Mouse (Mus musculus): ENCODE data around the gene Evc2. TPM values are rescaled to one million over a fixed set of nuclear protein-coding genes. Genes with fewer than 3 reads are reported as not detected.
A peak's percentile ranks its signal among the peaks of the same experiment; 100 is the strongest.

Evc2 gene
- total RNA-seq, 2 experiments from 2014 or later: 8.8 to 9.9 TPM

- no peak for DNase-seq (ENCODE audit: low spot score)
Measured at GRCm38 (mm10) chr5:37363284-37363683, 25.0 kb downstream of the Evc2 start.

DNA sequence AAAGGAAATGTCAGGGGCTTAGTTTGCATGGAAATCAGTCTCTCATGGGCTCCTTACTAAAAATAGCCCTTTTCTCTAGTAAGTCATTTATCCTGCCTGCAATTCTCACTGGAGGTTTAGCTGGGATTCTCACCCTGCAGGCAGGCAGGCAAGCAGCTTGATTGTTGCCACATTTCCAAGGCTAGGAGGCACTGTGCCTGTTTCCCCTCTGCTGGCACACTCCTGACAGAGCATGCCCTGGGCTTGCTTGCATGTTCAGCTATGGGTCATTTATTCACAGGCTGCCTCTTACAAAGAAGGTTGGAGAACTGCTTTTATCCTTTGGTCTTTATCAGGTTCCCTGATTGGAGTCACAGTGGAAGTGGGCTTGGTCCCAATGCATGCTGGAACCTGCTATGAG is 27.5 kb downstream of the Evc2 start:
- DNase-seq (ENCODE audit: low spot score): no peak

DNA sequence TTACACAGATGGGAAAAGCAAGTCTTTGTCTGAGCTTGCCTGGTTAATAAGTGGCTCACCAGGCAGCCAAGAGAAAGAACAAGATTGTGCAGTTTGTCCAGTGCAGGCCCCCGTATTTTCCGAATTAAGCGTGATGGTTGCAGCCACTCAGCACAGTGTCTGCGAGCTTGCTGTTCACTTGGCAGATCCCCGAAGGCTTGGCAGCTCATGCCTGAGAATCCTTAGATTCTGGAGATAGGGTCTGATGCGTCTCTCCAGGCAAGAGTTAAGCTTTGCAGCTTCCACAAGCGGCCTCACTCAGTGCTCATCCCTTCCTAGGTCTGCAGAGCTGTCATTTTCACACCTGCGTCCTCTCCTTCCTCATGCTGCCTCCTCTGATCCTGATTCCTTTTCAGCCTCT is 30.5 kb downstream of the Evc2 start:
- DNase-seq (ENCODE audit: low spot score): no peak

- DNase-seq (ENCODE audit: low spot score): no peak
Measured at GRCm38 (mm10) chr5:37377376-37377775, 39.1 kb downstream of the Evc2 start.

DNA sequence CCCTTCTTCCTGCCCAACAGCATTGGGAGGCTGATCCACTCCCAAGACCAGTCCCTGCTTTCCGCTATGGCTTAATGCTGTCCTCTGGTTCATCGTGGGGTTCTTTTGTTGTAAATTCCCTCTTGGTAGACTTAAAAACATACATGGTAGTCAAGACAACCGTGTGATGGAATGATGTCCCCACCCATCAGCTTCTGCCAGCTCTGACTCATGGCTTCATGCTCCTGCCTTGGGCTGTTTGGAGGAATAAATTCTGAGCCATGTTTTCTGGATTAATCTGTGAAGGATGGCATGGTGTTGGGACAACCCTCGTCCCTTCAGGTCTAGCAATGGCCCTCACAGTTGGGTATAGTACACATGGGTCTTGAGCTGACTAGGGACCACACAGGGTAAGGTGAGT is 42.3 kb downstream of the Evc2 start:
- DNase-seq (ENCODE audit: low spot score): peak; percentile 41

- DNase-seq (ENCODE audit: low spot score): no peak
Measured at GRCm38 (mm10) chr5:37383570-37383969, 45.3 kb downstream of the Evc2 start.

DNA sequence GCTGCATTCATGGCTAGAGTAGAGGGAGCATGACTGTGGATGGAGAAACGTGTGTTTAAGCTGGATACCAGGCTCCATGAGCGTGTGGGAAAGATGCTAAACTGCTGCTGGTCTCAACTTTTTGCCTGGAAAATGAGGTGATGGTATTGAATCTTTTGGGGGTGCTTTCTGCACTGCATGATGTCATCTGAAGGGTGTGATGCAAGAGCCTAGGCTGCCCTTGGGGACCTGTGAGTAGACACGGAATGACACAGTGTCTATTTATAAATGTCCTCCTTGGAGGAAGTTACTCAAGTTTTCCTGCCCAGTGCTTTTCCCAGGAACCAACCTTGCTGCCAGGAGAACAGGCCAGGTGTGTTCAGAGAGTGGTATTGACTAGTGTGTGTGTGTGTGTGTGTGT is 50.3 kb downstream of the Evc2 start:
- DNase-seq (ENCODE audit: low spot score): peak; percentile 15

DNA sequence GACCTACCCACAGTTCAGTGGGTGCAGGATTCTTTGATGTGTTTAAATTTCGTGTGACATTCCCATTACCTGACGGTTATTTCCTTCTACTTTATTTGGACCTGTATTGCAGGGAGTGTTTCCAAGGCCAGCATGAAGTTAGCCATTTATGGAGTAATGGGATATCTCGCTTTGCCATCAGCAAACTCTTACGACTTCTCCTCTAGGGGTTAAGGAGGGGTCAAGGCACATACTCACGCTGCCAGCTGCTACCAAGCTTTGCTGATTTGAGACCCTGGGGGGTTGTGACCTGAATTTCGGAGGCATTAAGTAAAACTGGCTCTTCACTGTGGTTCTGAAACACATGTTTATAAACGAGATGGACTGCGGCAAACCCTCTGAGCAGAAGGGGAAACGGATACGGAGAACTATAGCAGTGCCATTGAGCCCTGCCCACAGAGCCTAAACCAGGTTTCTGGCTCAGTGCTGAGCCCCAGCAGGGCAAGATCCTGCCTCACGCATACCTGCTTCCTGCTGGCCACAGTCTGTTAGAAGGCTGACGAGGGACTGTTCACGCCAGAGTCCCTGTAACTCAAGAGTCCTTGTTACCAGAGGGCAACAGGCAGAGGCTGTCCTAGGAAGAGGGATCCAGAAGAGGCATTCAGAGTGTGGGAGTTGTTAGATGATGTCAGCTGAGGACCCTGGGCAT is 51.7 kb downstream of the Evc2 start:
- DNase-seq (ENCODE audit: low spot score): no peak

- no peak for DNase-seq (ENCODE audit: low spot score)
Measured at GRCm38 (mm10) chr5:37390923-37391322, 52.6 kb downstream of the Evc2 start.

DNA sequence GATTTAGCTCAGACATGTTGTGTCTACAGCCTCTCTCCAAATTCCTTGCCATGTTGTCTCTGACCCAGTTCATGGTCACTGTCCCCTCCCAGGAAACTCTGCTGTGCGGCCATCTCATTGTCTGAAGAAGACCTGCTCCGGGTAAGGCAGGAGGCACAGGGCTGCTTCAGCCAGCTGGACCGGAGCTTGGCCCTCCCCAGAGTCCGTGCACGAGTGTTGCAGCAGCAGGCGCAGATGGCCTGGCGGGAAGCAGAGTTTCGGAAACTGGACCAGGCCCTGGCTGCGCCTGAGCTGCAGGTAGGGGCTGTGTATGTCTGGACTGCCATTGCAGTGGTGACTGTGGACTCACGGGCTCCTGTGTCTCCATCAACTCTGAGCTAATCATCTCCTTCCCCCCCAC is 53.6 kb downstream of the Evc2 start:
- no peak for DNase-seq (ENCODE audit: low spot score)

- DNase-seq (ENCODE audit: low spot score): no peak
Measured at GRCm38 (mm10) chr5:37395172-37396030, 57.1 kb downstream of the Evc2 start.

GRCm38 (mm10) chr5:37419028-37419427 is 80.7 kb downstream of the Evc2 start:
- no peak for DNase-seq (ENCODE audit: low spot score)

DNA sequence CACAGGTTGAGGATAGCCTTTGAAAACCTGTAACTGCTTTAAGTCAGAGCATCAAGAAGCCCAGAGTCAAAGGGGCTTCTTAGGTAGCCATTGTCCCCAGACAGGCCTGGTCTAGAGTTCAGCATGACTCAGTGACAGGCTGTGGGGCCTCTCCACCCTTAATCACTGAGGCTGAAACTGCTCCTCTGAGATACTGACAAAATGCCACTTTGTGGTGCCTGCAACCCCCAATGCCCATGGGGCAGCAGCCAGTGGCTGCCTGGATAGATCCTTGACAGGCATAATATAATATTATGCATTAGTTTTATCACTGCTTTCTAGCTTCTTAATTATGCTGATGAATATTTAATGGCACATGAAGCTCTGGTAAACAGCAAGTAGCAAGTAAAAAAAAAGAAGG is 88.9 kb downstream of the Evc2 start:
- DNase-seq (ENCODE audit: low spot score): no peak

DNA sequence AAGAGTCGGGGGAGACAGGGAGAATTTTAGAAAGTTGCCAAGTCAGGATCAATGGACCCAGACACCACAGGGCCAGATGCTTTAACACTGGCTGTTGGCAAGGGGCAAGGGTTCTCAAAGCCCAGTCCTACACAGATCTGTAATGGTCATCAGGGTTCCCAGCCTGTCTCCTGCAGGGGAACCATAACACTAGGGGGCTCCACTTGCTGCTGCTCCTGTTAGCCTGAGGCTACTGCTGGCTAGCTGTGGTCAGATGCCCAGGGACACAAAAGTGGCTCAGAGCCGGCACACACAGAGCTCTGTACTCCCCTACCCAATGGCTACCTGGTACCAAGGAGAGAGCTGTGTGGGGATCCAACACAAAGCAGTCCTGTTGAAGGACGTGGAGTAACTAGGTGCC is 97.1 kb downstream of the Evc2 start:
- DNase-seq (ENCODE audit: low spot score): no peak

DNA sequence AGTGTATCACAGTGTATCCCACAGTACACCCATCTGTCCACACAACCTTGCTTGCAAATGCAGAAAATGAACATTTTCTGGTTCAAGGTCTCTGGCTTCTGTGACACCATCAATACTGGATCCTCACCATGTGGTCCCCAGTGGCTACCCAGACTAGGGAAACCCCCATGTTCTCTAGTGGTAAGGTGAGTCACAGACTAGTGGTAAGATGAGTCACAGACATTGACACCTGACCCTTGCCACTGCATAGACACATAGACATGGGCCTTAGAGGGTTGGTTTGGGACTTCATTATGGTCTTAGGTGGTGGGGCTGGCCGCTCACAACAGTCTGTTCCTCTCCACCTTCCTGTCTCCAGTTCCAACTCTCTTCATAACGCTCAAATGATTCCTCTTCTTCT is 104.5 kb downstream of the Evc2 start:
- DNase-seq (ENCODE audit: low spot score): no peak

DNA sequence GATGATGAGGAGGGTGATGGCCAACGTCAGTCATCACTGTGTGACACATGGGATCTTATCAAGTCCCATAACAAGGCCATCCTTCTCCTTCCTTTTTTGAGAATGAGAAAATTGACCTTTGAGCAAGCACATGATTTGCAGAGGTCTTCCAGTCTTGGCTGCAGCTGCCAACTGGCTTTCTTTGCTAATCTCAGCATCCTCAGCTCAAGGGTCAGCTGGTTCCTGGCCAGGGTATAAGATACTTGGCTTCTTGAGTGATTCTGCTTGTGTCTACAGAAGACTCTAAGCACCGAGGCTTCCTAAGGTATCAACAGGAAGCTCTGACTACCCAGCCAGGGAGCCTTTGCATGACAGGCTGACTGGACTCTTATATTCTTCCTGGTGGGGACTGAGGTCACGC is 109.2 kb downstream of the Evc2 start:
- no peak for DNase-seq (ENCODE audit: low spot score)

DNA sequence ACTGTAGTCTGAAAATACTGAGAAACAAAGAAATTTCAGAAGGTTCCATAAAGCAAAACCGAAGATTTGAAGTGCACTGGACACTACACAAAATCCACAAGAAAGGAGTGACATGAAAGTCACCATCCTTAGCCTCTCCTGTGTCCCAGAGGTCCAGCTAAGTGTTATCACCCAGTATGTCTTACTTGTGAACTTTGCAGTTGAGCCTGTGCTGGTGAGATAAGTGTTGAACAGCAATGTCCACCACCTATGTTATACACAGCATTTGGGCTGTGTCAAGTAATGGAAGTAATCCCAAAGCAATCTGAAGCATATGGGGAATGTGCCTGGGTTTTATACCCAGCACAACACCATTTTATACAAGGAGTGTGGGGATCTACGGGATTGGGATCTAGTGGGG is 118.3 kb downstream of the Evc2 start:
- DNase-seq (ENCODE audit: low spot score): no peak

- DNase-seq (ENCODE audit: low spot score): no peak
Measured at GRCm38 (mm10) chr5:37457191-37457590, 118.9 kb downstream of the Evc2 start.

DNA sequence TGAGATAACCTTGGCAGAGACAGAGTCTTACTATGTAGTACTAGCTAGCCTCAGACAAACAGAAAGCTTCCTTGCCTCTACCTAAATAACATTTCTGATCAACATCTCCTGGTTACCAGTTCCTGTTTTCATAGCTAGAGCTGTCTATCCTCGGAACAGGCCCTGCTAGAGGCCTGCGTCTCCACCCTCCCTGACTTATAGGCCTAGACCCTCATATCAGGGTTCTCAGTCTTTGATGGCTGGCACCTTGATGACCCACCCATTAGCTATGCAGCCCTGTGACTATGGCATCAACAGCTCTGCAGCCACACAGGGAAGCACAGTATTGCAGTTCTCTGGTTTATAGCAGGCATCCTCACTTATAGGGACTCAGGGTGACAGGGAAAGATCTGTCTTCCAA is 119.5 kb downstream of the Evc2 start:
- DNase-seq (ENCODE audit: low spot score): no peak

DNA sequence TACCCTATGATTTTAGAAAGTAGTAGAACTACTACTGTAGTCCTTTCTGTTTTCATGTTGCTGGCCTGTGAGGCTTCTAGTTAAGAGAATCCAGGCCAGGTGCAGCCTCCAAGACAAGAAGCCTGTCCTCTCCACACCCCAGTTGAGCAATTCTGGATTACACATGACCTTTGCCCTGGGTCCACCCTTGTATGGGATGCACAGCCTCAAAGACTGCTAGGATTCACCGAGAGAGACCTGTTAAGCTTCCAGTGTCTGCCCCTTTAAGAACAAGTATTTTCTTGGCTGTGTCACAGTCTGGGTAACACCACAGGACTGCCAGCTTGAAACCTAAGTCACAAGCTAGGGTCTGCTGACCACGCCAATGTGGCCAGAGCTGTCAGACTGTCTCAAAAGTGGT is 119.9 kb downstream of the Evc2 start:
- no peak for DNase-seq (ENCODE audit: low spot score)

DNA sequence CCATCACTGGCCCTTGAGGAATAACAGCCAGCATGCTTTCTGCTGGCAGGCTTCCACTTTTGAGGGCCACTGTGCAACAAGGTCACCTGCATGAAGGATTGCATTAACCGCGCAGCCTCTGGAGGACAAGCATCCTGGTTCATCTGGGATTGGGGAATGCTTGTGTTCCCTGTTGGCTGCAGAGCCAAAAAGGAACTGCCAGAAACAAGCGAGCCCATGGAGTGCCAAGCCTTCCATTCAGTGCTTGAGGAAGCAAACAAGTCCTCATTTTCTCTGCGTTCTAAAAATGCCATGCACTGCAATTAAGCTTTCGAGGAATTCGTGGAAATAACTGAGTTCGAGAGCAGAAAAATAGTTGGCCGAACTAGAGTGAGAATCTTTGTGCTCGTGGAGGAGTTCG is 127.2 kb downstream of the Evc2 start:
- DNase-seq (ENCODE audit: low spot score): no peak

DNA sequence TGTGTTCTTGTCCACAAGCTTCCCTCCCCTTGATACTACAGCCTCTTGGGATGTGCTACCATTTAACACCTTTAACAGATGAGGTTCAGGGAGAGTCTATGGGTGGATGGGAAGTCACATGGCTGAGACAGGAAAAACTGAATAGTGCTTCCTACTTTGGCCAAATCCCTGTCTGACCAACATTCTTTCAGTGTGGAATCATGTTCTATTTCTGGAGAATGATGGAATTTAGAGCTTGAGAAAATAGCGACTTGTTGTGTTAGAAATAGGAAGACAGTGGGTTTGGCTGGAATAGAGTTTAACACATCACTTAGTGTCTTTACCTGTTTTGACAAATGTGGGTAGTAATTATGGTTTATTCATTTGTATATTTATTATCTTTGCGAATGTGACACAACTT is 129.3 kb downstream of the Evc2 start:
- DNase-seq (ENCODE audit: low spot score): no peak

DNA sequence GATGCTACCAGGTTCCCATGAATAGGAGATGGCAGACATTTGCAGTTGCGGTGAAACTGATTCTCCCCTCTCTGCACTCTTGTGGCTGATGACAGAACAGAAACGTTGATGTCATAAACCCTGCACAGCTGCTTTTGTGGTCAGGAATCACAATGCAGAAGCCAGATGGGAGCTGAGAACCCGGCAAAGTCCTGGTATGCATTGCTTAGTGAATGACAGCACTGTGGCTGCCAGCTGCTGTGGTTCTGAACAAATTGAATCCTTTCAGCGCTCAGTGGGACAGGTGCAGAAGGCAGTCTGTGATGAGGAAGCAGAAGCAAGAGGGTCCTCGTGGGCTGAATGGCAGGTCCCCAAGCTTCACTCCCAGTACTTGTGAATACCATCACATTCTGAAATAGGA is 130.7 kb downstream of the Evc2 start:
- DNase-seq (ENCODE audit: low spot score): no peak
